Mouse (Mus musculus) left cerebral cortex, postnatal 36 days (tissue): ENCODE measurements at regions not wholly inside any gene's neighbourhood (a gene's known extent, or its start where the extent isn't known, plus 50 kb on each side); places are given as distances from the start of the nearest gene placed in this dataset.

ENCODE experiments used
- DNase-seq, 2 experiments: peaks; one replicate each; pipeline ENCODE4 v3.0.0; 2021 to 2022; ENCODE audit warnings: low spot score in 2 of 2, mixed read lengths in 1 of 2
- intact Hi-C: fragments of 180-260 bp; cut with DNase I; formaldehyde crosslinking; loops from one replicate; pipeline ENCODE4 v1.15.1; 2025

DNA sequence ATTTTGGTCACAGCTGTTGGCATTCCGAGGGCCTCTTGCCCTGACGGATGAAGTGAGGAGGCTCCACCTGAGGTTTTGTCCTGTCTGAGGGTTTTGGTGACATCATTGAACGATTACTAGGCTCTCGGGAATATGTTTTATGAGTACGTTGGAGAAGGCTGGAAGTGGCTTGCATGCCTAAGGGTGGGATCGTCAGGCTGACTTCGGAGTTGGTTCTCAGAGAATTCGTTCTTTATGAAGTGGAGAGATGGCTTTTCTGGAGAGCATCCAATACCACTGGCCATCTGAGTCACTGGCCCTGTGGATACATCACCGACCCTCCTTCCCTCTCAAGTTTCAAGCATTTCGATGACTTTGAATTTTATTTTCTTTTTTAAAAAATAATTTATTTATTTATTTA, 172.0 kb downstream of the Slc38a4 start:
- intact Hi-C loops = no loop called here
- DNase-seq = no peak

- intact Hi-C loops = no loop called here
- no peak for DNase-seq
Observed at GRCm38 (mm10) chr15:96882211-96882610, 173.5 kb downstream of the Slc38a4 start.

- DNase-seq = no peak
- intact Hi-C loops = no loop called here
Observed at GRCm38 (mm10) chr15:96881519-96882170, 174.1 kb downstream of the Slc38a4 start.

DNA sequence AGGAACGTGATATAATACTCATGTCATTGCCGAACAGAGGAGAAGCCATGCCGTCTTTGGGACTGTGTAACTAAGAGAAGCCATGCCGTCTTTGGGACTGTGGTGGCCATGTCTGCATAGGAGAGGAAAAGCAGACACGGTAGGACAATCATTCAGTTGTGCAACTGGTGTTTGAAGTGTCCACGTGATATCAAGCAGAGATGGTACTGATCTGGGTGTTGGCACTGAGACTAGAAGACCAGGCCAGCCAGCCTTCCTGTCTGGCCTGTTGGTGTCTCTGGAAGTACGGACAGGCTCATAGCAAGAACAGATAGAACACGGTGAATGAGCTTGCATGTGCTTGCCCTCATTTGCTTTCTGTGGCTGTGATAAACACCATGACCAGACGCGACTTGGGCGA, 175.7 kb downstream of the Slc38a4 start:
- intact Hi-C loops = no loop called here
- DNase-seq = no peak

DNA sequence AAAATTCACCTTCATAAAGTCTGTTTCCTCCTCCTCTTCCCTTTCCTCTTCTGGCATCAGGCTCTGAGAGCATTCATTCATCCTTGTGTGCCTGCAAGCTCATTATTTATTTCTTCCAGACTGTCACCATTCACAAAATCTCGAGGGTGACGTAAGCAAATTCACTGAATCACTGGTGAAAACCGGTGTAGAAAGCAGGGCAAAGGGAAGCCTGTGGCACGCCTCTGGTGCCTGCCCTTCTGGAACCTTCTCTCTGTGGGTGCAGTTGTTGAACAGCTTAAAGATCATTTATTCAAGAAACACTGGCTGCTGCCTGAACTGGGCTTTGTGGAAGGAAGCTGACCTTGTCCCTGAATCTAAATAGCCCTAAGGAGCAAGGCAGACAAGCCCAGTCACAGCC, 177.0 kb downstream of the Slc38a4 start:
- intact Hi-C loops = no loop called here
- no peak for DNase-seq

- intact Hi-C loops = no loop called here
- no peak for DNase-seq
Observed at GRCm38 (mm10) chr15:96877931-96878330, 177.8 kb downstream of the Slc38a4 start.

- intact Hi-C loops = no loop called here
- no peak for DNase-seq
Observed at GRCm38 (mm10) chr15:96877271-96877670, 177.7 kb upstream of the Slc38a2 start.

DNA sequence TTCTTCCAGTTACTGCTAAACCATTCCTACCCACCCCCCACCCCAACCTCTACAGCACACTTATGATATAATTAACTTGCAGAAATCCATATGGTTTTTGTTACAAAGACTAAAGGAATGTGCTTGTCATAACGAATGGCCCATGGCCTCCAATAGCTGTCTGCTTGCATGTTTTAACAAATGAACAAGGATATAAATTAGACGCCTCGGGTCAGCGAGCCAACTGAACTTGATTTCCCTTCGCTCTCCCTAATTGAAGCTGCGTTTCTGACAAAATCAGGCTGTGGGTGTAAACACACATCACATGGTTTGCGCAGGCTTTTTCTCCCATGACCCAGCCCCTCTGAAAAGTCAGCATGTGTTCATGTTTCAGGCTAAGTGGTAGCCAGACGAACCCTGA, 174.6 kb upstream of the Slc38a2 start:
- intact Hi-C loops = no loop called here
- no peak for DNase-seq

DNA sequence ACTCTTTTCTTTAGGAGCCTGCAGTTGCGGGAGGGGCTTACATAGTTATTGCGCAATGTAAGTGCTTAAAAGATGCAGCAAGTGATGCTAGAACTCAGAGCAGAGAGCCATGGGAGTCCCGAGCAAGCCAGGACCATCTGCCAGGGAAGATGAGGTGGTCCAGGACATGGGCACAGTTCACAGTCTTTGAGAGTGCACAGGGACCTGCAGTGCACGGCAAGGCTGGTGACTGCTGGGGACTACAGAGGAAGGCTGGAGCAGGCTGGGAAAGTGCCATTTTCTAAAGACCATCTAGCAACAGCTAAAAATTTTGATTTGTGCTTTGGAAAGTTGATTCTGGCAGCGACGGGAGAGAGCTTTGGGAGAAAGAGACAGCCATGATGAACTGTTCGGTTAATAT, 174.0 kb upstream of the Slc38a2 start:
- intact Hi-C loops = no loop called here
- no peak for DNase-seq

DNA sequence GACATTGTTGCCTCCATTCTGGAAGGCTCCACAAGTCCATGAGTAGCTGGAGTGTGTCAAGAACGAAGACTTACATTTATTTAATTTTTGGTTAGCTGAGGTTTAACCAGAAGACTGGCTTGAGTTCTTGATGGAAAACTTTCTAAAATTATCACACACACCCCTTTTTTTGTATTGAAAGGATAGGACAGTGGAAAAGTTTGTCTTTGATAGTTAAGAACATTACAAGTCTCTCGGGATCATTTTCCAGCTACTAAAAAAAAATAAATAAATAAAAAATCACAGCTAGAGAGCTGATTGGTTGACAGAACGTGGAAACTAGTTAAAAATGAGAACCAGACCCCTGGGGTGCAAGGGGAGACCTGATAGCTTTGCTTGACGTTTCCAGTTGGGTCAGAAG, 173.6 kb upstream of the Slc38a2 start:
- intact Hi-C loops = no loop called here
- DNase-seq = no peak

DNA sequence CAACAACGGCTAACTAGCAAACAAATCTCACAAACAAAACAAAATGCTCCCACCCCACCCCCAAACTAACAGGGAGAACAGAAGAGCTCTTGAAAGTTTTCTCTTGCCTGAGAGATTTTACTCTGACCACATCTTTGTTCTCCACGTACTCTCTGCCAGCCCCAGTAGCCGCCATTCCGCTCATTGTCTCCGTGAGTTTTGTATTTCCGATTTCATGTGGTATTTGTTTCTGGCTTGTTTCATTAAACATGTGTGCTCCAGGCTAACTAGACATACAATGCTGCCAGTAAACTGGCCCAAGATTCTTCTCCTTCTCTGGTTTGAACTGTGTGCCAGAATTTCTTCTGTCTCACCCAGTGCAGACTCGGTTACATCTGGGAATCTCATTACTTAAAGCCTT, 168.2 kb upstream of the Slc38a2 start:
- no peak for DNase-seq
- intact Hi-C loops = no loop called here

- DNase-seq = no peak
- intact Hi-C loops = no loop called here
Observed at GRCm38 (mm10) chr15:96865932-96866331, 166.4 kb upstream of the Slc38a2 start.

DNA sequence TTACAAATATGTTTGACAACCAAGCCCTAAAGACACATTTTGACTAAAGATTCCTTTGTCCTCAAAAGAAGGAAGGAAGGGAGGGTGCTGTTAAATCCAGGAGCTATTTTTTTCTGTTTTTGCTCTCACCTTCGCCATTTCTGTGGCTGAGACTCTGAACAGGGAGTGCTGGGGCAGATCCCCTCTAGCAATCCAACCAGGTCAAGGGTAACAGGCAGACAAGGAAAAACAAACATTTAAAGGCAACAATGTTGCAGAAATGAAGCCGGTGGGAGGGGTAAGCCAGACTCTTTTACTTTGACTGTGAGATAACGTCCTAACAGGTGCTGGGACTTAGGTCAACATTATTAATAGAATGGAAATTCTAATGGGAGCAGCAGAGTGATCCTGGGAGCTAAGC, 158.2 kb upstream of the Slc38a2 start:
- DNase-seq = no peak
- intact Hi-C loops = no loop called here

DNA sequence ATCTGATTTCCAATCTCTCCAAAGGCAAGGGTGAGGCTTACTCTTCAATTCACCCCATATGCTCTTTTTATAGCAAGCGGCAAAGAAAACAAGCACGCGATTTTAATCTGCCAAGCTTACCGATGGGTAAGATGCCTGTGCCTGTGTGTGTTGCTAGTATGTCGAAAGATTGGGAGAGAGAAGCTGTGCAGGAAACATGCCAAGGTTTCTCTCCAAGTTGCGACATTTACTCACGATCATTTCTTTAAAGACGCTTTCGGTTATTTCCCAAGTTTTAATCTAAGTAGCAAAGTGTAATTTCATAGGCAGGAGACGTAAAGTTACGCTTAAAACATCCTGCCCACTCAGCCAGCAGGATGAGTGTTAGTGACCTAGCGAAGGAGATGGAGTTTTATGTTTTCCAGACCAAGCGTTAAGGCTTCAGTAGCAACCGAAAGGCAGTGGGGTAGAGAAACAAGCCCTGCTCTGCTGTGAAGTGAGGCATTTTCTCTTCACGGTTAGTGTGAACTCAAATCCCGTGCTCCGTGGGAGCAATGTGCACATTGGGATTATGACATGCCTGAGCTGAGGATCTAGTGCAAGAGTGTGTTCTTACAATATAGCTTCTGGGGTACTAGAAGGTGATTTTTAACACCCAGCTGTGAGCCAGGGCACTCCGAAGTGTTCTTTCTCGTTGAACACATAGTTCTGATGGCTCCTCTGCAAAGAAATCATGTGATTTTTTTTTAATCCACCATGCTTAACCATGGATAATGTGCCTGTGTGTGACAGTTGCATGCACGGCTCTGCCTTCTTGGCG, 152.6 kb upstream of the Slc38a2 start:
- intact Hi-C loops = no loop called here
- DNase-seq = no peak

GRCm38 (mm10) chr15:96848150-96848549, 148.6 kb upstream of the Slc38a2 start:
- DNase-seq = no peak
- intact Hi-C loops = no loop called here

- no peak for DNase-seq
- intact Hi-C loops = no loop called here
Observed at GRCm38 (mm10) chr15:96845221-96845620, 145.7 kb upstream of the Slc38a2 start.

GRCm38 (mm10) chr15:96844290-96844689, 144.8 kb upstream of the Slc38a2 start:
- DNase-seq = no peak
- intact Hi-C loops = no loop called here

GRCm38 (mm10) chr15:96843589-96843988, 144.1 kb upstream of the Slc38a2 start:
- DNase-seq = no peak
- intact Hi-C loops = no loop called here

DNA sequence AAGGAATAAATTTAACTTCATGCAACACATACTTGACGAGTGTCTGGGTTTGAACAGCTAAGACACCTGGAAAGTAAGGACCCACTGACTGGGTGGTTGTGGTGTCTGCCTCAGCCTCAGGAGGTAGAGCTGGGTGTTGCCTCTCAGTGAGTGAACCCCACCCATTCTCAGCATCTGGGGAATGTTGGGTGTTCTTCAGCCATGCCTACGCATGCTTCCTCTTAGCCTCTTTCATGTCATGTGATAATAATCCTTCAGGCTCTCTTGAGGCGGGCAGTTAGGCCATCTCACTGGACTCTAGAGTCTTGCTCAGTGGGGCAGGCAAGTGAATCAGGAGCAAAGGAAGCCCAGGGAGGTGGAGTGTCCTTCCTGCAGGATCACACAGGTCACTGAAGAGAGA, 143.4 kb upstream of the Slc38a2 start:
- DNase-seq = no peak
- intact Hi-C loops = no loop called here

DNA sequence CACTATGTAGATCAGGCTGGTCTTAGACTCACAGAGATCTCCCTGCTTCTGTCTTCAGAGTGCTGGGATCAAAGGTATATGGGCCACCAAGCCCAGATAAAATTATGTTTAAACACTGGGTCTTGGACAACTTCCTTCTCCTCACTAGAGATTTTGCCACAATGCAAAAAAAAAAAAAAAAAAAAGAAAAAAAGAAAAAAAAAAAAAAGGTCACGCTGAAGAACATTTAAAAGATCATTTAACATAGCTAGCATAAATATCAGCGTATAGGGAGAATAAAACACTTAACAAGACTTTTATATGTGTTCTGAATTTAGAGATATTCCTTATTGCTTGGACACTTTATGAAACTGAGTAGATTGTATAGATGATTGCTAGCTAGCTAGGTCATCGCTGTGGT, 137.1 kb upstream of the Slc38a2 start:
- intact Hi-C loops = no loop called here
- no peak for DNase-seq

DNA sequence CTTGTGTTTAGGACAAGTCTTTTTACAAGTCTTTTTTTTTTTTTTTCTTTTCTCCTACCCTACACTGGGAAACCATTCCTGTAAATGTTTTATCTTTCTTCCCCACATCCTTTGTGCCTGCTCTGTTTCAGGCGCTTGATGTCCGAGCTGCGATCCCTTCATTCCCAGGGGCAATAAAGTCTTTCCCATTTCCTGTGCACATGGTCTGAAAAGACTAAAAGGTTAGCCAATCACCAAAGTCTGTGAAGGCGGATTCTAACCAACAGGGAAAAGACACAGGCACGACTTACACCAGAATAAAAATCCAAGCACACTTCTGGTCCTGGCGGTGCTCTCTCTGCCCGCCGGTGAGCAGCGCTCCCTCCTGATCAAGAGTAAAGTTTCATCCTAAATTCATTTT, 135.3 kb upstream of the Slc38a2 start:
- intact Hi-C loops = no loop called here
- no peak for DNase-seq
